Mouse (Mus musculus) cerebellum, postnatal 4 days (tissue): ENCODE results near the gene Upp1.
"Not testable (repeated sequence)": the region's sequence is repeated elsewhere in the genome, so short reads cannot be mapped to it uniquely, and the experiment has no call there.

Source experiments
- DNase-seq, 2 experiments: peaks; one replicate each; pipeline ENCODE4 v3.0.0; 2022; ENCODE audit warnings: low spot score in 2 of 2, mixed read lengths in 1 of 2

Upp1 gene

DNA sequence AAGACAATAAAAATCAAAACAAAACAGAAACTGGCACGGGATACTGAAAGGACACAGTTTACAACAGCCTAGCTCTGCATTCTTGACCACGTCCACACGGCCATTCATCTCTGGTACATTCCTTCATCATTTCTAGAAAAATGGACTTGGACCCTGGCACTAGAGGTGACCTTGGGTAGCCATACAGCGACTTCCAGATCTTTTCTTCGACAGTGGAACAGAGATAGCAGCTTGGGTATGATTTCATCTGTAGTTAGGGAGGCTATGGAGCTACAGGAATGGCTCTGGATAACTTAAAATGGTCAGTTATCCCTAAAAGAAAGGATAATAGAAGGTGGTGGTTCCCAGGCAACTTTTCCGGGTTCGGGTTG, at the start of gene Upp1:
TSS of gene Upp1 (plus strand) at position 54 of the 371 bp plus-strand sequence.
- DNase-seq, result no peak

- no peak for DNase-seq
Observed at GRCm38 (mm10) chr11:9076444-9076843, 41.5 kb upstream of the Upp1 start.

DNA sequence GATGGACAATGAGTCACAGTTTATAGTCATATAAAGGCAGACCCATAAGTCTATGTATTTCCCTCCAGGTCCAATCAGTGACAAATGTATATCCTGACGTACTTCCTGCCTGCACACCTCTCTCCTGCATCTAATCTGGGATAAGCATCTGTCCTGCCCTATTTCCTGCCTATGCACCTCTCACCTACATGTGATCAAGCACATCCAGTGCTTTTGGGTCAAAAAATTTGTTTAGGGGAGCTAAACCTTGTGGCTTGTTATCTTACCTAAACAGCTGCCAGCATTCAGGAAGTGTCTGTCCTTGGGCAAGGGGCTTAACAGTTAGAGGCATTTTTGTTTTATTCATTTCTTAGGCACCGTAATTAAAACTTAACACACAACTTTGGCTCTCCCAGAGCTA, 4.7 kb upstream of the Upp1 start:
- DNase-seq, result no peak

- DNase-seq, result no peak
Observed at GRCm38 (mm10) chr11:9115367-9116120, 2.4 kb upstream of the Upp1 start.

DNA sequence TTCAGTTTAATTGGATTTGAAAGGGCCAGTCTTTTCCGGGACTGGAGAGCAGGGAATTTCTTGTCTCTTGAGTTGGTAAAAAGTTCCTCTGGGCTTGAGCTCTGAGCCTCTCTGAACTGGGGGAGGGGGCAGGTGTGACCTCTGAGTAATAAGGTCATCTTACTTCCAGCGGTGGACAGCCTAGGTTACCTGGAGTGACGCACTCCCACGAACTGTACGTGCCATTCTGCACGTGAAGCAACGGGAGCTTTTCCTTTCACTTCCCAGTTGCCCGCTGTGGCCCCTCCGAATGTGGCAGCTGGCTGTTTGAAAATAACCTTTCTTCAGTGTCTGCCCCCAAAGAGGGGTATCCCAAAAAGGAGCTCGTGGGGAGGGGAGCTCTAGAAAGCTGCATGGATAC, 1.8 kb upstream of the Upp1 start:
- DNase-seq, result no peak

- no peak for DNase-seq
Observed at GRCm38 (mm10) chr11:9116916-9117315, 987 bp upstream of the Upp1 start.

DNA sequence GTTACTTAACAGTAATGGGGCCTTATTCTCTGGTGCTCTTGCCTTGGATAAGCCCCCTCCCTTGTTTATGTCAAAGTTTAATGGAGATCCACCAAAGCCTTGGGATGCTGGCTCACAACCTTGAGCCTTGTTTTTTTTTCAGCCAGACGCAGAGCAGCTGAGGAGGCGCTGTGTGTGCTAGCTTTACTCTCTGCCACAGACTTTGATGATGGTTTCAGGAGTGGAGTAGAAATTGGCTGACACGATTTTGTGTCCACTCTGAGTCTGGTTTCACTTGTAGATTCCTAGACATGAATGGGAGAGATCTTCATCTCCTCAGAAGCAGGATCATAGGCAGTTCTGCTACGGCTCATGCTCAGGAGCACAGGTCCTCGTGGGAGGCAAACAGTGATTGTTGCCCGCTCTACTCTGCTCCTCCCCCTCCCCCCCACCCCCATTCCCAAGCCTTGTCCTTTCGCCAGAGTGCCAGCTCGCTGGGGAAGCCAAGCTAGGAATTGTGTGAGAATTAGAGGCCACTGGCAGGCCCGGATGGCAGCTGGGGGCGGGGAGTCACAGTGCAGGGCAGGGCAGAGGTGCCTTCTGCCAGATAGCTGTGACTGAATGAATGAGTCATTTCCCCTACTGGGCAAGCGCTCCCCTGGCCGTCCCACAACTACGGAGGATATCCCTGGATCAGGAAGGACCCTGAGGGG, 399 bp upstream of the Upp1 start:
- DNase-seq, result peak in 1 of 2 experiments; percentile 34

DNA sequence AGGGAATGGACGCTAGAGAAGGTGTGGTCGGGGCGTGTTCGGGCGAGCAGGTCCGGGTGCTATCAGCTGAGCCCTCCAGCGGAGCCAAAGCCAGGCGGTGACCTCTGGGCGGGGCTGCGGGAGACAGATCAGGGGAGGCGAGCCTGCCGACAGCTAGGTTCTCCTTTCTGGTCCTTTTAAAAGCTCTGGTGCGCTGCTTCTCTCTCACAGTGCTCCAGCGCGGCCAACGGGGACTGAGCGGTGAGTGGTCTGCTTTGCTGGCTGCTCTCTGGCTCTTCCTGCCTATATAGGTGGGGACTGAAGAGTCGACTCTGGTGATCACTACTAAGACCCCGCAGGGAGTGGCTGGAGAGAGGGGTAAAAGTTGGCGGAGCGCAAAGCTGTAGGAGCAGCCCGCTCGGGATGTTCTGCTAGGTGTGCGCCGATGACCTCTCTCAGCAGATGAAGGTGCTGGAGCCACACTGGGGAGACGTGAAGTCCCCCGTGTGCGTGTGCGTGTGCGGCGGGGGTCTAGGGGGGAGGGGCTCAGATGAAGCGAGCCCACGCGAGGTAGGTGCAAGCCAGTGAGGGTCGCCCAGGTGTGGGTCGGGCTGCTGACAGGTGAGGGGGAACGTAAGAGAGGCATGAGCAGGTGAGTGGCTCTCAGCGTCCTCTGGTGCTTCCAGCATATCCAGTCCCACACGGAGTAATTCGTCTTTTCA, 668 bp downstream of the Upp1 start:
- DNase-seq, result no peak

GRCm38 (mm10) chr11:9119231-9120020, 1.5 kb downstream of the Upp1 start:
- DNase-seq, result no peak

GRCm38 (mm10) chr11:9122315-9122714, 4.4 kb downstream of the Upp1 start:
- no peak for DNase-seq

DNA sequence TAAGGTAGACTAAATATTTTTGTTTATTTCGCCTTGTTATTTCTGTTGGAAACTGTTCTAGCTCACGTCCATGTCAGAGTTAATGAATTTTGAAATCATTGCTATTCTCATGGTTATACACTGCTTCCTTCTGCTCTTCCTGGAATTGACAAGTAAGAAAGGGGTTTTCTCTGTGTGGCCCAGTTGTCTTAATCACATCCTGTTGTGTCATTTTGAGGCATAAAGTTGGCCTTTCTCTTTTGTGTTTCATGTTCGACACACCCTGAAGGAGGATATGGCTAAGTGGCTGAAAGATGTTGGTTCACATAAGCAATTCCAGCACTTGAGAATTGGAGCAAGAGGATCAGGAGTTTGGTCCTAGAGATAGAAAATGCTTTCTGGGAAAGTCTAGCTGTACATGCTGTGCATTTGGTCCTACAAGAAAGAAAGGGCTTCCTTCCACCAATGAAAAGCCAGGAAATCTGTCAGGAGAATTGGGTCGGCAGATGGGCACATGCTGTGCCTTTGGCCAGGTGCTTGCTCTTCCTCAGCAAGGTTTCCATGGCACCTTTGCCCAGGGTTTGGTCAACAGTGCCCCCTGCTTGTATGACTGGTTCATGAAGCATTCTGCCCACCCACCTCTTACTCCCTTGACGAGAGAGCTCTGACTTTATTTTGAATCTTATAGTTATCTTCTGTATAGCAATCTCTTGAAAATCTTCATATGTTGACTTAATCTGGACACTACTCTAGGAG, 8.6 kb downstream of the Upp1 start:
- peak in 1 of 2 experiments; percentile 64 for DNase-seq

- DNase-seq, result no peak
Observed at GRCm38 (mm10) chr11:9128110-9128509, 10.2 kb downstream of the Upp1 start.

GRCm38 (mm10) chr11:9129528-9129927, 11.6 kb downstream of the Upp1 start:
- DNase-seq, result no peak

DNA sequence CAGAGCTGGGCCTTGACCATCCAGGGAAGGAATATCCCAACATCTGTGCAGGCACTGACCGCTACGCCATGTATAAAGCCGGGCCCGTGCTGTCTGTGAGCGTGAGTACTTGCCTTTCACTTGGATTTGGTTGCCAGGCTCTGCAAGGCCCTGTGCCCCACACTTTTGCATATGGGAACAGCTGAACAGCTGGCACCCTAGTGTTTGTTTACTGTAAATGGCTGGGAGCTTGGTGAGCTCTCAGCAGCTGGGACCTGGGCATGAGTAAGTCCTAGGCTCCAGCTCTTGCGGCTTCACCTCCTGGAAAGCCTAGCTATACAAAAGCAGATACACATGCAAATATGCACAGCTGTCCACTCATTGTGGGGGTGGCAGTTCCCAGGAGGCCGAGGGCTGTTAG, 13.8 kb downstream of the Upp1 start:
- DNase-seq, result no peak

GRCm38 (mm10) chr11:9135589-9136246, 17.8 kb downstream of the Upp1 start:
- no peak for DNase-seq

DNA sequence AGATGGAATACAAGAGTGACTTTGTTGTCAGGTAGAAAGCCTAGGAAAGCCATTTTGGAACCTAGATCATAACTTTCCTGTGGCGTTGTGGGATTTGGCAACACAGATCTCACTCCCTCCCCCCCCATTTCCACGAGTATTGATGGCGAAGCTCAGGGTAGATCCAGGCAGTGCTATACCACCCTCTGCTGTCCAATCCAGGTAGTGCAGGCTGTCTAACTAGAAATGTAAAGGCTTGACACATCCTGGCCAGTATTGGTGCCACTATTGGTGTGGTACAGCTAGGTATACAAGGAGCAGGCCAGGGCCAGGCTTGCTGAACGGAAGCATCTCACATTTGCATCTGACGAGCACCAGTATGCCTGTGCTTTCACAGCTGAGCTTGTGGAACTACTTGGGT, 18.6 kb downstream of the Upp1 start:
- DNase-seq, result peak; percentile 81 to 90

DNA sequence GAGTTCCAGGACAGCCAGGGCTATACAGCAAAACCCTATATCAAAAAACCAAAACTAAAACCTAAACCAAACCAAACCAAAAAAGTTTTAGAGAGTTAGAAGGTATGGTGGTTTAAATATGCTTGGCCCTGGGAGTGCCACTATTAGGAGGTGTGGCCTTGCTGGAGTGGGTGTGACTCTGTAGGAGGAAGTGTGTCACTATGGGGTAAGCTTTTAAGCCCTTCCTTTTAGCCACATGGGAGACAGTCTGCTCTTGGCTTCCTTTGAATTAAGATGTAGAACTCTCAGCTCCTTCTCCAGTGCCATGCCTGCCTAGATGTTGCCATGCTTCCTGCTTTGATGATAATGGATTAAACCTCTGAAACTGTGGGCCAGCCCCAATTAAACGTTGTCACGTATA, 27.2 kb downstream of the Upp1 start:
- DNase-seq, result no peak

DNA sequence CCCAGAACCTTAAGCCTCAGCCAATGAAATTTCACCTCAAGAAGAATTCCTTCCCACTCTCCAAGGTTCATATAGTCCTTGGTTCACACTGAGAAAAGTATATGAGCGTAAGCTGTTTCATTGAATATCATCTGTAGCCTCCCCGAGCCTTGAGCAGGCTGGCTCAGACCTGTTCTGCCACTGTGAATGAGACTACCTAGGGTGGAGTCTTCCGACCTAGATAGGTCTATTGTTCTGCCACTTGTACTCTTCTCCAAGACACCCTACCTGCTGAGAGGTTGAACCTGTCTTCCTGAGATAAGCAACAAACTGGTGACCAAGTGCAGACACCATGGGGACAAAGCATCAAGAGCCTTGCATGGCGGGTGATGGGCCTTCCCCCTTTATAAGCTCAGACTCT, 28.2 kb downstream of the Upp1 start:
- no peak for DNase-seq

GRCm38 (mm10) chr11:9146683-9147082, 28.8 kb downstream of the Upp1 start:
- no peak for DNase-seq

DNA sequence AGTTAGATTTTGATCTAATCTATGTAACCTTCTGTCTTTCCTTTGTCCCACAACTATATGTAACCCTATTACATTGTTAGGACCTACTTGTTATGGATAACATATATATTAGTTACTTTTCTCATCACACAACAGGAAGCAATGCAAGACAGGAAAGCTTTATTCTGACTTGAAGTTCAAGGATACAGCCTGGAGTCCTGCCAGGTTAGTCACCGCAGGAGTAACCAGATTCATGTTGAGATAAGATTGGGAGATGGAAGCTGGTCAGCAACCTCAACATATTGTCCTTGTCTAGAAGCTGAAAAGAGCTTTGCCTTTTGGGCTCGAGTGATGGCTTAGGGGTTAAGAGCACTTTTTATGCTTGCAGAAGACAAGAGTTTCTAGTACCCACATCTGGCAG, 30.3 kb downstream of the Upp1 start:
- no peak for DNase-seq

GRCm38 (mm10) chr11:9150403-9150802, 32.5 kb downstream of the Upp1 start:
- DNase-seq, result not testable (repeated sequence)
